Comparison of ENCODE assay signal across 24 mouse cellular contexts in the genomic region with DNA sequence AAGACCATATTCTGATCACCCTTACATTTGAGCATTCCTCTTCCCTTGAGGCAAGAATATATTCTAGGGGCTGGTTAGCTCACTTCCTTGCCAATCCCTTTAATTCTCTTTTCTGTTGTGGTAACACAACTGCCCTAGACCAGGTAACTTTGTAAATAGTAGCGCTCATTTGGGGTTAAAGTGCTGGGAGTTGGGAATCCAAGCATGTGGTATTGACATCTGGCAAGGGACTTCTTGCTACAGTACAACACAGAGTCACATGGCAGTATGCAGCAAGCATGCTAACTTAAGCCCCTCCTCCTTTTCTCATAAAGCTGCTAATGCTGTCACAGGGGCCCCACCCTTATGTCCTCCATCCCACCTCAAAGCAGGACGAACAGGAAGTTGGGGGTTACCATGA.
DNase-seq lines count a peak whose midpoint lies in the region; ATAC-seq and TF ChIP-seq lines count a peak whose summit lies in the region.
"Had no signal": no experiment of that assay in that cellular context is flagged by ENCODE, and none has a peak within 500 bp of the region (broad histone marks: within the 10 kb centered on the region; RNA-seq: fewer than 3 reads in every experiment).

No protein-coding gene starts in this region.

- H3K4me2 ChIP-seq in liver, postnatal 0 days (ENCODE audit: low read depth, low read length): no peak overlapping the region
- H3K4me2 ChIP-seq: embryonic facial prominence, embryonic 12.5 days; embryonic facial prominence, embryonic 15.5 days; forebrain, embryonic 13.5 days; heart, embryonic 11.5 days; heart, embryonic 15.5 days; hindbrain, embryonic 13.5 days; intestine, embryonic 15.5 days had no signal

- H3K9me3 ChIP-seq in liver, postnatal 0 days (ENCODE audit: low read length): no peaks in the 10 kb centered on the region
- H3K9me3 ChIP-seq: embryonic facial prominence, embryonic 12.5 days; embryonic facial prominence, embryonic 15.5 days; forebrain, embryonic 13.5 days; heart, embryonic 15.5 days; hindbrain, embryonic 10.5 days; hindbrain, embryonic 13.5 days; intestine, embryonic 15.5 days had no signal

- H3K79me2 ChIP-seq in liver, adult 2 months (ENCODE audit: control insufficient read depth, insufficient read depth, low read length): no peaks in the 10 kb centered on the region

- no peak overlapping the region for H3K9ac ChIP-seq in liver, adult 2 months (ENCODE audit: low read depth, low read length)
- no peak overlapping the region for H3K9ac ChIP-seq in liver, postnatal 0 days (replicated peaks)
- H3K9ac ChIP-seq: embryonic facial prominence, embryonic 12.5 days; embryonic facial prominence, embryonic 15.5 days; forebrain, embryonic 13.5 days; heart, embryonic 15.5 days; hindbrain, embryonic 13.5 days; intestine, embryonic 15.5 days had no signal

- peak; percentile 7 for DNase-seq in CD4-positive, CD25-positive, alpha-beta regulatory T cell, adult 2 months (ENCODE audit: low read depth, low spot score)
- DNase-seq in liver, adult 2 months (ENCODE audit: extremely low read depth, low read depth, low spot score): peak; percentile 91
- DNase-seq in liver, postnatal 0 days: no peak
- DNase-seq in T-cell, adult 2 months (ENCODE audit: low spot score): peak; percentile 15
- DNase-seq in testis, postnatal 14 days (ENCODE audit: low spot score): no peak
- DNase-seq: adrenal gland, adult 8-10 months; adrenal gland, postnatal 25 days; cerebellum, adult 11-12 months; cerebellum, adult 8-10 months; cerebellum, postnatal 14 days; gastrocnemius, postnatal 10 days; gastrocnemius, postnatal 36 days; heart, postnatal 10 days; heart, postnatal 36 days had no signal

- H3K27me3 ChIP-seq in liver, adult 2 months (ENCODE audit: control insufficient read depth, insufficient read depth, low read length): no peaks in the 10 kb centered on the region
- no peaks in the 10 kb centered on the region for H3K27me3 ChIP-seq in liver, postnatal 0 days (ENCODE audit: insufficient read depth, low read length)
- H3K27me3 ChIP-seq: embryonic facial prominence, embryonic 12.5 days; embryonic facial prominence, embryonic 15.5 days; forebrain, embryonic 13.5 days; heart, embryonic 15.5 days; hindbrain, embryonic 13.5 days; intestine, embryonic 15.5 days had no signal

- H3K27ac ChIP-seq in liver, adult 2 months (replicated peaks; ENCODE audit: insufficient read depth, low read depth, low read length): peak overlapping the region; percentile 43
- no peak overlapping the region for H3K27ac ChIP-seq in liver, postnatal 0 days (ENCODE audit: low read depth)
- H3K27ac ChIP-seq: embryonic facial prominence, embryonic 12.5 days; embryonic facial prominence, embryonic 15.5 days; forebrain, embryonic 13.5 days; intestine, embryonic 15.5 days had no signal

- peaks cover 14% of the 10 kb centered on the region for H3K4me1 ChIP-seq in liver, adult 2 months (ENCODE audit: control insufficient read depth, insufficient read depth, low read length)
- no peaks in the 10 kb centered on the region for H3K4me1 ChIP-seq in liver, postnatal 0 days (ENCODE audit: insufficient read depth)

- WGBS in liver, adult 2 months: 45% methylated on average over 2 of the region's 2 CpGs
- WGBS in liver, postnatal 0 days (ENCODE audit: insufficient replicate concordance): 69% methylated on average over 2 of the region's 2 CpGs

- TF ChIP-seq EP300 in liver, postnatal 0 days (IDR thresholded peaks at IDR 0.05; ENCODE audit: low read depth): no peak

- H3K4me3 ChIP-seq in liver, adult 2 months (ENCODE audit: insufficient read depth, low read depth, low read length): no peak overlapping the region
- no peak overlapping the region for H3K4me3 ChIP-seq in liver, postnatal 0 days (ENCODE audit: low read depth, low read length)
- H3K4me3 ChIP-seq: embryonic facial prominence, embryonic 12.5 days; embryonic facial prominence, embryonic 15.5 days; forebrain, embryonic 13.5 days; heart, embryonic 15.5 days; hindbrain, embryonic 10.5 days; hindbrain, embryonic 13.5 days; intestine, embryonic 15.5 days had no signal

- no peak for ATAC-seq in CD4-positive, CD25-positive, alpha-beta regulatory T cell, adult 4 months
- ATAC-seq in liver, postnatal 0 days: no peak
- ATAC-seq: activated CD4-positive, CD25-positive, alpha-beta regulatory T cell, adult 4 months; intestine, embryonic 15.5 days had no signal

- TF ChIP-seq CTCF in liver, adult 2 months (IDR thresholded peaks at IDR 0.05; ENCODE audit: low read depth, low read length): no peak
- no peak for TF ChIP-seq CTCF in liver, postnatal 0 days (IDR thresholded peaks at IDR 0.05; ENCODE audit: low read depth)

- TF ChIP-seq POLR2A in liver, adult 2 months (IDR thresholded peaks at IDR 0.05; ENCODE audit: extremely low read depth, insufficient read depth, low read length): no peak

- no peaks in the 10 kb centered on the region for H3K36me3 ChIP-seq in liver, adult 2 months (ENCODE audit: control insufficient read depth, insufficient read depth, low read length)
- H3K36me3 ChIP-seq in liver, postnatal 0 days (replicated peaks; ENCODE audit: insufficient read depth, low read length): no peaks in the 10 kb centered on the region
- H3K36me3 ChIP-seq: embryonic facial prominence, embryonic 12.5 days; embryonic facial prominence, embryonic 15.5 days; heart, embryonic 15.5 days; hindbrain, embryonic 10.5 days; hindbrain, embryonic 13.5 days; intestine, embryonic 15.5 days had no signal

Comparison
In these comparisons a context has a peak if more than half of its experiments do, and no peak if none do; other contexts are left out.
1. DNase-seq: peak in CD4-positive, CD25-positive, alpha-beta regulatory T cell, adult 2 months (single experiment), liver, adult 2 months (single experiment) and T-cell, adult 2 months (single experiment); none in liver, postnatal 0 days (single experiment) and testis, postnatal 14 days (single experiment).